Mouse (Mus musculus): Measurements from ENCODE around the gene Ranbp2. TPM values are rescaled to one million over a fixed set of nuclear protein-coding genes. Genes with fewer than 3 reads are reported as not detected.

Gene Ranbp2
- polyA plus RNA-seq, 1 experiment, result 7.5 TPM

DNA sequence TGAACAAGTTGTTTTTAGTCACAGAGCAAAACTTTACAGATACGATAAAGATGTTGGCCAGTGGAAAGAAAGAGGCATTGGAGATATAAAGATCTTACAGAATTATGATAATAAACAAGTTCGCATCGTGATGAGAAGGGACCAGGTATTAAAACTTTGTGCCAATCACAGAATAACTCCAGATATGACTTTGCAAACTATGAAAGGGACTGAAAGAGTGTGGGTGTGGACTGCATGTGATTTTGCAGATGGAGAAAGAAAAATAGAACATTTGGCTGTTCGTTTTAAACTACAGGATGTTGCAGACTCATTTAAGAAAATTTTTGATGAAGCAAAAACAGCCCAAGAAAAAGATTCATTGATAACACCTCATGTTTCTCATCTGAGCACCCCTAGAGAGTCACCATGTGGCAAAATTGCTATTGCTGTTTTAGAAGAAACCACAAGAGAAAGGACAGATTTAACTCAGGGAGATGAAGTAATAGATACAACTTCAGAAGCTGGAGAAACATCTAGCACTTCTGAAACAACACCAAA lies 33.3 kb downstream of the Ranbp2 start:
- Histone ChIP-seq H3K36me3 (ENCODE audit: control insufficient read depth, insufficient read depth, low read length) (peaks cover 78% of the 10 kb centered on the region), H3K4me3 (ENCODE audit: control insufficient read depth, insufficient read depth, low read length) (no peak overlapping the region), H3K27me3 (ENCODE audit: control insufficient read depth, insufficient read depth, low read length) (no peaks in the 10 kb centered on the region), H3K4me1 (replicated peaks; ENCODE audit: control insufficient read depth, insufficient read depth, low read length) (no peaks in the 10 kb centered on the region), H3K27ac (ENCODE audit: control insufficient read depth, insufficient read depth, low read length) (no peak overlapping the region)
- DNase-seq, result no peak
- TF ChIP-seq CTCF (IDR thresholded peaks at IDR 0.05; ENCODE audit: borderline replicate concordance, control insufficient read depth, extremely low read depth, insufficient read depth, low read length, poor library complexity) (no peak), POLR2A (IDR thresholded peaks at IDR 0.05; ENCODE audit: control insufficient read depth, extremely low read depth, insufficient read depth, low read length, poor library complexity) (no peak)
- 76% methylated on average over 4 of the region's 4 CpGs for WGBS

DNA sequence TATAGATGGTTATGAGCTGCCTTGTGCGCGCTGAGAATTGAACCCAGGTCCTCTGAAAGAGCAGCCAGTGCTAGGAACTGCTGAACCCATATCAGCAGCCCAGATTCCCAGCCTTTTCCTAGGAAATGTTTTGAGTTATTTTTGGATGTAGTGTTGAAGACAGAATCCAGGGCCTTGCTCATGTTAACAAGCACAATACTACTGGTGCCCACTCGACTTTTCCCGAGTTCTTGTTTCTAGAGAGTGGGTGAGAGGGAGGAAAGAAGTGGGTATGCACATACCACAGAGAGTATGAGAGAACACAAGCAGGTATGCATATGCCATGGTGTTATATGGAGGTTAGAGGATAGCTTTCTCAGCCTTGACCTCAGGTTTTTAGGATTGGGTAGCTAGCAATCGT lies 44.3 kb downstream of the Ranbp2 start:
- Histone ChIP-seq H3K36me3 (ENCODE audit: control insufficient read depth, insufficient read depth, low read length) (peaks cover 59% of the 10 kb centered on the region), H3K27ac (ENCODE audit: control insufficient read depth, insufficient read depth, low read length) (no peak overlapping the region), H3K4me1 (replicated peaks; ENCODE audit: control insufficient read depth, insufficient read depth, low read length) (no peaks in the 10 kb centered on the region), H3K27me3 (ENCODE audit: control insufficient read depth, insufficient read depth, low read length) (no peaks in the 10 kb centered on the region), H3K4me3 (ENCODE audit: control insufficient read depth, insufficient read depth, low read length) (no peak overlapping the region)
- WGBS, result 97% methylated on average over 5 of the region's 5 CpGs
- TF ChIP-seq POLR2A (IDR thresholded peaks at IDR 0.05; ENCODE audit: control insufficient read depth, extremely low read depth, insufficient read depth, low read length, poor library complexity) (no peak), CTCF (IDR thresholded peaks at IDR 0.05; ENCODE audit: borderline replicate concordance, control insufficient read depth, extremely low read depth, insufficient read depth, low read length, poor library complexity) (no peak)
- DNase-seq, result no peak

DNA sequence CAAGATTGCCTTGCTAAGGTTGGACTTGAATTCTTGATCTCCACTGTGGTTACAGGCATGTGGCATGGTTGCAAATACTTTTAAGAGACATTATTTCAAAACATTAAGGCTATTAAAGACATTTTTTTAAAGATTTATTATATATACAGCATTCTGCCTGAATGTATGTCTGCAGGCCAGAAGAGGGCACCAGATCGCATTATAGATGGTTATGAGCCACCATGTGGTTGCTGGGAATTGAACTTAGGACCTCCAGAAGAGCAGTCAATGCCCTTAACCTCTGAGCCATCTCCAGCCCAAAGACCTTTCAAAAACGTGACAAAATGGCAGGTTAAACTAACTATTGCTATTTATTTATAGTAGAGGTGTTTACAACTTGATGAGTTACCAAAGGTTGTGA lies 48.9 kb downstream of the Ranbp2 start:
- H3K4me1 ChIP-seq (replicated peaks; ENCODE audit: control insufficient read depth, insufficient read depth, low read length), result no peaks in the 10 kb centered on the region
- no peak for DNase-seq
- peaks cover 36% of the 10 kb centered on the region for H3K36me3 ChIP-seq (ENCODE audit: control insufficient read depth, insufficient read depth, low read length)
- TF ChIP-seq POLR2A (IDR thresholded peaks at IDR 0.05; ENCODE audit: control insufficient read depth, extremely low read depth, insufficient read depth, low read length, poor library complexity) (no peak), CTCF (IDR thresholded peaks at IDR 0.05; ENCODE audit: borderline replicate concordance, control insufficient read depth, extremely low read depth, insufficient read depth, low read length, poor library complexity) (no peak)
- WGBS, result 94% methylated on average over 2 of the region's 2 CpGs
- H3K27me3 ChIP-seq (ENCODE audit: control insufficient read depth, insufficient read depth, low read length), result no peaks in the 10 kb centered on the region
- no peak overlapping the region for H3K27ac ChIP-seq (ENCODE audit: control insufficient read depth, insufficient read depth, low read length)
- no peak overlapping the region for H3K4me3 ChIP-seq (ENCODE audit: control insufficient read depth, insufficient read depth, low read length)

DNA sequence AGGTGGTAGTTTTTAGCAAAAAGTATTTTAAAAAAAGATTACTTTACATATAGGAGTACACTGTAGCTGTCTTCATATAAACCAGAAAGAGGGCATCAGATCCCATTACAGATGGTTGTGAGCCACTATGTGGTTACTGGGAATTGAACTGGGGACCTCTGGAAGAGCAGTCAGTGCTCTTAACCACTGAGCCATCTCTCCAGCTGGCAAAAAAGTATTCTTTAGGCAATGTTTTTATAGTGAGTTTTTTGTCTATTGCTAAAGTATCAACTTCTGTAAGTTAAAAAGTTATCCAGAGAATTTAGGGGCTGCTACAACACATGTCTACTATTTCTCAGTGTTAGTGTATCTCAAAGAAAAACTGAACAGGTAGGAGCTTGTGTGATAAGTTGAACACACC lies 50.0 kb downstream of the Ranbp2 start:
- Histone ChIP-seq H3K4me1 (replicated peaks; ENCODE audit: control insufficient read depth, insufficient read depth, low read length) (no peaks in the 10 kb centered on the region), H3K27ac (ENCODE audit: control insufficient read depth, insufficient read depth, low read length) (no peak overlapping the region), H3K27me3 (ENCODE audit: control insufficient read depth, insufficient read depth, low read length) (no peaks in the 10 kb centered on the region), H3K36me3 (ENCODE audit: control insufficient read depth, insufficient read depth, low read length) (peaks cover 26% of the 10 kb centered on the region), H3K4me3 (ENCODE audit: control insufficient read depth, insufficient read depth, low read length) (no peak overlapping the region)
- no peak for DNase-seq
- TF ChIP-seq POLR2A (IDR thresholded peaks at IDR 0.05; ENCODE audit: control insufficient read depth, extremely low read depth, insufficient read depth, low read length, poor library complexity) (no peak), CTCF (IDR thresholded peaks at IDR 0.05; ENCODE audit: borderline replicate concordance, control insufficient read depth, extremely low read depth, insufficient read depth, low read length, poor library complexity) (no peak)

DNA sequence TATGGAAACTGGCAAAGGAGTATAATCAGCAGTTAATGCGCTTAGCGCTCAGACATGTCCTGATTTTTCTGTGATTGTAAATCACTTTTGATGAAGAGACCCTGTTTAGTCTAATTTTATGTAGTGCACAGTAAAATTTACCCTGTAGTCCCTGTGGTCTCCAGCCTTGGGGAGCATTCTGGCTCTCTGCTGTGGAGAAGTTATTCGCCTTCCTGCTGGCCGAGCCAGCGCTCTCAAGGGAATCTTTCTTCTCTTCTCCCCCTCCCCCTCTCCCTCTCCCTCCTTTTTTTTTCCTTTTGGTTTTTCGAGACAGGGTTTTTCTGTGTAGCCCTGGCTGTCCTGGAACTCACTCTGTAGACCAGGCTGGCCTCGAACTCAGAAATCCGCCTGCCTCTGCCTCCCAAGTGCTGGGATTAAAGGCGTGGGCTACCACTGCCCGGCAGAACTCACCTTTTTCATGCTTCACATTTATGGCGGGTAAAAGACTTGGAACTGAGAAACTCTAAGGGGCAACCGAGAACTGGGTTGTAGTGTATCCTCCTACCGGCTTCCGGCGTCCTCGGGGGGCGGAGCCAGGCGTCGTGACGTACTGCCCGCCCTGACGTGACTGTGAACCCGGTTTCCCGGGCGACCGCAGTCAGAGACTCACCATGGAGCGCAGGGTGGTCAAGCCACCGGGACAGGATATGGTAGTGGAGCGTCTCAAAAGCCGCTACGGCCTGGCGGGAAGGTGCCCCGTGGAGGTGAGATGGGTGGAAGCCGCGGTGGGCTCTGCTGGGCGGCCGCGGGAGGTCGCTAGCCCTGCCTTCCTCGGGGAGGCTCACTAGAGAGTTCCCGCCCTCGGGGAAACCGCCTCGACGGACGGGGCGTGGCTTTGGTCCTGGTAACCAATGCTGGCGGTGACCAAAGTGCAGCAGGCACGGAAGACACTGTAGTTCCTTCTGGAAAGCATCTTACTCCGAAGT lies 50.9 kb downstream of the Ranbp2 start, which contains the start of gene Ccdc138:
Ccdc138 (plus strand) TSS at position 629 of the 965 bp plus-strand sequence.
- Histone ChIP-seq H3K4me1 (replicated peaks; ENCODE audit: control insufficient read depth, insufficient read depth, low read length) (no peaks in the 10 kb centered on the region), H3K36me3 (ENCODE audit: control insufficient read depth, insufficient read depth, low read length) (peaks cover 17% of the 10 kb centered on the region), H3K27ac (ENCODE audit: control insufficient read depth, insufficient read depth, low read length) (peak within 1 kb of the TSS; percentile 68), H3K27me3 (ENCODE audit: control insufficient read depth, insufficient read depth, low read length) (no peaks in the 10 kb centered on the region), H3K4me3 (ENCODE audit: control insufficient read depth, insufficient read depth, low read length) (peak within 1 kb of the TSS; percentile 74)
- peak; percentile 95 for DNase-seq
- 2% methylated on average over 50 of the region's 50 CpGs for WGBS
- TF ChIP-seq POLR2A (IDR thresholded peaks at IDR 0.05; ENCODE audit: control insufficient read depth, extremely low read depth, insufficient read depth, low read length, poor library complexity) (peak; percentile 68; the same call in 1 of the 2 replicates), CTCF (IDR thresholded peaks at IDR 0.05; ENCODE audit: borderline replicate concordance, control insufficient read depth, extremely low read depth, insufficient read depth, low read length, poor library complexity) (peak; percentile 86)

DNA sequence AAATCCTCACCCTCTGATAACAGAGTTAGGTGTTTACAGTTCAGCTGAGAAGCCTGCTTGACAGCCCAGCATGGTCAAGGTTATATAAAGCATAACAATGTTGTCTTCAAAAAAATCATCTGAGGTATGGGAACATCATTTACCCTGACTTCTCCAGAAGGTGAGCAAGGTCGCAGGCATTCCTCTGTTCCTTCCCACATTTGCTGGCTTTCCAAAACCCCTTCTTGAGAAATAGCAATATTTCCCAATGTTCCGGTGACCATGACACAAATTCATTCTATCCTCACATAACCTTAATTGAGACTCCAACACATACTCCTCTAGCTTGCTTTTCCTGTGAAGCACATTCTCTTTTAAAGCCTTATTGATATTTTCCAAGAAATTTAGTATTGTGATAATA lies 51.8 kb downstream of the Ranbp2 start:
- 58% methylated on average over 2 of the region's 2 CpGs for WGBS
- Histone ChIP-seq H3K4me3 (ENCODE audit: control insufficient read depth, insufficient read depth, low read length) (no peak overlapping the region; the same call in 1 of the 2 replicates), H3K4me1 (replicated peaks; ENCODE audit: control insufficient read depth, insufficient read depth, low read length) (no peaks in the 10 kb centered on the region), H3K27me3 (ENCODE audit: control insufficient read depth, insufficient read depth, low read length) (no peaks in the 10 kb centered on the region), H3K27ac (ENCODE audit: control insufficient read depth, insufficient read depth, low read length) (no peak overlapping the region), H3K36me3 (ENCODE audit: control insufficient read depth, insufficient read depth, low read length) (peaks cover 8% of the 10 kb centered on the region; the same call in 1 of the 2 replicates)
- DNase-seq, result no peak
- TF ChIP-seq POLR2A (IDR thresholded peaks at IDR 0.05; ENCODE audit: control insufficient read depth, extremely low read depth, insufficient read depth, low read length, poor library complexity) (no peak), CTCF (IDR thresholded peaks at IDR 0.05; ENCODE audit: borderline replicate concordance, control insufficient read depth, extremely low read depth, insufficient read depth, low read length, poor library complexity) (no peak)
